Mouse (Mus musculus) spleen, embryonic (tissue): Measurements from ENCODE around the gene Gm17542.
"Not testable (repeated sequence)": the region's sequence is repeated elsewhere in the genome, so short reads cannot be mapped to it uniquely, and the experiment has no call there.

Source experiments
- CTCF ChIA-PET: fragments of 350-600 bp; sonication (Branson Sonifier 250); formaldehyde crosslinking; loops from one replicate; lab custom pipeline; 2022; lab: Charles Lee

Gm17542 gene

DNA sequence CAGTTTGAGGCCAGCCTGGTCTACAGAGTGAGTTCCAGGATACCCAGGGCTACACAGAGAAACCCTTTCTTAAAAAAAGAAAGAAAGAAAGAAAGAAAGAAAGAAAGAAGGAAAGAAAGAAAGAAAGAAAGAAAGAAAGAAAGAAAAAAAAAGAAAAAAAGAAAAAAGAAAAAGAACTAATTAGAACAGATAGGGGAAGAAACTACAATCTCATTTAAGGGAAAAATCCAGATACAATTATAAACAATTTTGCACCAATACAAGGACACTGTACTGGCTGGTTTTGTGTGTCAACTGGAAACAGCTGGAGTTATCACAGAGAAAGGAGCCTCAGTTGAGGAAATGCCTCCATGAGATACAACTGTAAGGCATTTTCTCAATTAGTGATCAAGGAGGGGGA, at the start of gene Gm17542:
Gene Gm17542 (minus strand): TSS at position 101 of the 400 bp plus-strand sequence.
- CTCF ChIA-PET = not testable (repeated sequence)

DNA sequence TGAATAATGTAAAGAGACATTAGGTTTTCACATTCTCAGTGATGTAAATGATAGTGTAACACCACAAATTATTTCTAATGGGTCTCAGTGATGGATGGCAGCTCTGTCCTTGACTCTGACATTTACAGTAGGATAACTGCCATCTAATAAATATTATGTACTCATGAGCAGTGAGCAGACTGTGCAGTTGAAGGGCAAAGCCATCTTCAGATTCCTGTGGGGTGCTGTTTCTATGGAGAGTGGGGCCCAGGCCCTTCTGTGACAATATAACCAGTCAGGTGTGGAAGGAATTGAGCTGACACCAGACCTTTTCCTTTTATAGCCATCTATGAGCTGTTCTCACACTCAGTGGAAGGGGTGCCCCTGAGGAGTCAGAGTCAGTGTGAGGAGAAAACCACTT, 21.8 kb upstream of the Gm17542 start:
- CTCF ChIA-PET = no interaction called here

DNA sequence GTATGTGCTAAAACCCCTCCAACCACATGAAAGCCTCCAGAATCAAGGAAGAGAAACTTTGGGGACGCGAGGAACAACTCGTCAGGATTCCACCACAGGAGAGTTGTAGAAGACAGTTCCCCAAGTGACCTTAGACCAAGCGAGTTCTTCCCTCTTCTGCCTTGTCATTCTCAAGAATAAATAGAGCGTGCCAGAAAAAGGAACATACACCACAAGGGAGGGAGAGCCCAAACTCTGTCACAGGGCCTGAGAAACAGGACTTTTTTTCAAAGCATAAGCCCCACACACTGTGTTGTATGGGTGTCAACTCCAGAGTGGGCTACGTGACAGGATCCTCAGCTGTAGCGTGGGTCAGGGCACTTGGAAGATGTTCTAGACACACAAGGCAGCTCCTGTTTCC, 20.1 kb upstream of the Gm17542 start:
- CTCF ChIA-PET = interaction anchor here (0.6 kb wide), 1 partner anchor 95 kb away, joined by 3 read pairs; no protein-coding TSS in a partner anchor

DNA sequence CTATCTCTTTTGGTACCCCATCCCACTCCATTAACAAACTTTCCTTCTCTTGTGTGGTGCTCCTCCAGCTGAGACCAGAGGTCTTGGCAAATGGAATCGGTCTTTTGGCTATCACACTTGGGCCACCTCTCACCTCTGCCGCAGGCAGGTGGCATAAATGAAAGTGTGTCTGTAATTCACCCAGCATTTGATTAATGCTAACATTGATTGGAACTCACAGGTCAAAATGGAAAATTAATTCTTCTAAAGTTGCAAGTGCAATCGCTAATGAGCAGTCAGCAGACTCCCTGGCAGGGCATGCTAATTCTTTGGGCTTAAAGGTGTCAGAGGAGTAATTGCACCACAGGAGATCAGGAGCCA, 3.2 kb downstream of the Gm17542 start:
- CTCF ChIA-PET = no interaction called here

DNA sequence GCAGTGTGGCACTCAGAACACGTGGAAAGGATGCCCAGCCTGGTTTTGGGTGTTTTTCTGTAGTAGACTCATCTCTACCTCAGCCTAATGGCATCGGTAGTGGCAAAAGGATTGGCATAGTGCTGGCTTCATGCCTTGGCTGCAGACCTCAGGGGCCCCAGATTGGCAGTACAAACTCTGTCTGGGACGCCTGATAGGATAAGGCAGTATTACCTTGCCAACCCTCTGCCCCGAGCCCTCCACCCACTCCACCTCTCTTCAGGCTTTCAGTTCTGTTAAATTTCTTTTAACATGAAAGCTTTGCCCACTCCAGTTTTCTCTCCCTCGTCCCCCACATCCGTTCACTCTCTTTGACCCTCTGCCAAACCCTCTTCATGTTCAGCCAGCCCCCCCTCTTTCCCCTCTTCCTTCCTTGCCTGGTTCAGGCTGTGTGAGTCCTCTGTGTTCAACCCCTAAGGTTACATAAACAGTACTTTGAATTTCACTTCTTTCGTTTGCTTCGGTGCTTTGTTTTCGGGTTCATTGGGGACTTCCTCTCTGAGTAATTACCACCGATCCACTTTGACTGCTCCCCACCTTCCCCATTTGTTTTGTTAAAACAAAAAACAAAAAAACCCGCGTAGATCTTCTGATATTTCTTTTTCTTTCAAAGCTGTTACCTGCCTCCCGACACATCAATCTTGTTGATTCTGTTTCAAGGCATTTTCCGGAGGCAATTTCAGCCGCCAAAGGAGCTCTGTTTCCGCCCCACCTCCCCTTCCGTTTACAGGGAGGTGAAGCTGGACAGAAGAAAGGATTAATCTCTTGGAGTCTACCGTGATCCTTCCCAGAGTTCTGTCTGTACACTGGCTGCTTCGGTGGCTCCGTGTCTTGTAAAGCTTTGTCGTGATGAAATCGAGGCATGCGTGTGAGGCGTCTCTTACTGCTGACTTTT, 3.9 kb downstream of the Gm17542 start:
- CTCF ChIA-PET = no interaction called here

DNA sequence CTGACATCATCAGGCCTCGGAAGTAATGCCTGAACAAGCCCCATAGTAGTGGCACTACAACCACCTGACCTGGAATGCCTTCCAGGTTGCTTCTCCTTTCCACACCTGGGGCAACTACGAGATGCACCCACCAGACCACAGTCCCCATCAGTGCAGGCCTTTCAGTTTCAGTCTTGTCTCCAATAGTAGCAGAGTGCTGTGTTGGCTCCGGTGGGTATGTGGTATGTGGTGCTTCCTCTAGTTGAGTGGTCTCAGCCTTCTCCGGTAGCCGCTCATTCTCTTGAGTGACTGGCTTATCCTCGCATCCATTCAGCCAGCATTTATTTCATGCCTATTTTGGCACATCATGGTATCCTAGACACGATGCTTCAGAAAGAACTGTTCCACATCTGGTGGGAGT, 4.8 kb downstream of the Gm17542 start:
- CTCF ChIA-PET = no interaction called here

DNA sequence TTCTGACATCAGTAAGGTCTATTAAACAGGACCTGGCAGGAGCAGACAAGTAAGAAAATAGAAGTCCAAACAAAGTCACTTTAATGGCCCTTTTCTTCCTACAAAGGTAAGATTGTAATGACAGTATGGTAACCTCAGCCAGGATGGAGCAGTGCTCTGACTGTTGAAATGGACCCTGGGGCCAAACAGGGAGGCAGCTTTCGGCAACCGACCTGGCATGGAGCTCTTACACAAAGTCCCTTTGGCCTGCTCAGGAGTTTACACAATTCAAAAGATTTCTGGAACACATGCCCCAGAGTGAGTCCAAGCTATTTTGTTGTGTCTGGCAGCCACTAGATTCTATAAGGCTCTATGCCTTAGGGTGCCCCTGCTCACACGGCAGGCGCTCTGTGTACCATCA, 9.0 kb downstream of the Gm17542 start:
- CTCF ChIA-PET = no interaction called here

DNA sequence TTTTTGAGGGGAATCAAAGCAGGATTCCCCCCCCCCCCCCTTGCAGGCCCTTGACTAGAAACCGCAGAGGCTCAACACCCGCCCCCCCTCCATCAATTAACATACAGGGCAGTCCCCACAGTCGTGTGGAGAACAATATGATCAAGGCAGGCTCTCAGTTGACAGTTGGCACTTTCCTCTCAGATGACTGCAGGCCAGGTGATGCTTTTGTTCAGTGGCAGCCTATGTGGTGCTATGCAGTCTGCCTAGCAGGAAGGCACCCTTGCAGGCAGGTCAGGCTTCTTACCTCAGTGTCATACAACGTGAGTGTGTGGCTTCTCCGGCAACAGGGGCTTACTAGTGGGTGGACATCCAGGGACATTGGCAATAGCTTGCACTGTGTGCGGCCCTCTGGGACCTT, 17.4 kb downstream of the Gm17542 start:
- CTCF ChIA-PET = no interaction called here

DNA sequence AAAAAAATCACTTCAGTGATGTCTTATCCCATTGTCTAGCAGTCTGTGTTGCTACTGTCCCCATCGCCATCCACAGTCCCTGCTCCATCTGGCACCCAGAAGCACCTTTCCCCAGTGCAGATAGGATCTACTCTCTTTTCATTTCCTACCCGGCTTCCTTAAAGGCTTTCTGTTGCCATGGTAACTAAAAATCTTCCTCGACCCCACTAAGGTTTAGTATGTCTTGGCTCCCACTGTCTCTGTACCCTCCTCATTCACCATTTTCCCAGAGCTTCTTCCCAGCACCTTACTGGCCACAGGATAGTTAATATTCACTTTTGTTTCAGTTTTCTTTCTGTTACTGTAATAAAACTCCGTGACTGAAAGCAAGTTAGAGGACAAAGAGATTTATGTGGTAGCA, 17.9 kb downstream of the Gm17542 start:
- CTCF ChIA-PET = no interaction called here

DNA sequence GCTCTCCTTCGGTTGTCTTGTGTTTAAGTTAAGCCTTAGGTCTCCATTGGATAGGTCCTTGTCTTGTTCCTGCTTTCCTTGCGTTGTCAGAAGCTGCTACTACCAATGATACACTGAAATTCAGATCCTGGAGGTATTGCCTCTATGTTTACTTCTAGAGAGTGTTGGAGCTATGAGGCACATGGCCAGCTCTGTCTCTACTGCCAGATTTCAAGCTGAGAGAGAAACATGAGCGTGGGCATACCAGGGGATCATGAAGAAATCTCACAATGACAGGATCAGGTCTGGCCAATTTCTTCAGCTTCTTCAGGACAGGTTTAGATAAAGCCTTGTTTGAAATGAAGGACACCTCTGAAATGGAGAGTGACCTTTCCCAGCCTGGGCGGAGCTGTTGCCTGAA, 19.1 kb downstream of the Gm17542 start:
- CTCF ChIA-PET = no interaction called here

DNA sequence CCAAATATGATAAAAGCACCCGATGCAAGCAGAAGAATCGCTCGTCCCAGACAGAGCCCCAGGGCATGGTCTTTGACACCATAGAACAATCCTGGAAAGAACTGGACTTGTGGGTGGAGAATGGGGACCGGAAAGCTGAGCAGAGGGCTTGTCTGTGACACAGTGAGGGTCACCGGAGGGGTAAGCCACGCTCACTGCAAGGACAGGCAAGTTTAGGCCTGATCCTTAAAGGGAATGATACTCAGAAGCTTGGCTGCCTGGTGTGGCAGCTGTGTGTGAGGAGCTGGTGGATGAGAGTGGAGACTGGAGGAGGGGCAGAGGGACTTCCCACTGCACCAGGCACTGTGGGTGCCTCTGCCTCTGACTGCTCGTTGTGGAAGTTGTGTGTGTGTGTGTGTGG, 27.0 kb downstream of the Gm17542 start:
- CTCF ChIA-PET = no interaction called here

DNA sequence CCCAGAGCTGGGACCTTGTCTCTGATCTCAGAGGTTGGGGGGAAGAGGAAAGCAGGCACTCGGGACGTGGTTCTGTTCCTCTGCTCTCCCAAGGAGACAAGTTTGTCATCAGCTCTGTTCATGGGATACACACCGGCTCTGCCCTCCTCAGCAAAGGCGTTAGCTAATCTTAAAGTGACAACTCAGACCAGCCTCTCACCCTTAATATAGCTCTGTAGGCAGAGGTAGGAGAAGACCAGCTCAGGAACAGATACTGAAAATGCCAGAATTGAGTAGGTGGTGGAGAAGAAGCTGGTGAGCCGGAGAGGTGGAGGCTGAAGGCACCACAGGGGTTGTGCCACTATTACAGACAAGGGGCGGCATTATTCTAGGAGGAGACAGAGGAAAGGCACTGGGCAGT, 38.7 kb downstream of the Gm17542 start:
- CTCF ChIA-PET = no interaction called here

DNA sequence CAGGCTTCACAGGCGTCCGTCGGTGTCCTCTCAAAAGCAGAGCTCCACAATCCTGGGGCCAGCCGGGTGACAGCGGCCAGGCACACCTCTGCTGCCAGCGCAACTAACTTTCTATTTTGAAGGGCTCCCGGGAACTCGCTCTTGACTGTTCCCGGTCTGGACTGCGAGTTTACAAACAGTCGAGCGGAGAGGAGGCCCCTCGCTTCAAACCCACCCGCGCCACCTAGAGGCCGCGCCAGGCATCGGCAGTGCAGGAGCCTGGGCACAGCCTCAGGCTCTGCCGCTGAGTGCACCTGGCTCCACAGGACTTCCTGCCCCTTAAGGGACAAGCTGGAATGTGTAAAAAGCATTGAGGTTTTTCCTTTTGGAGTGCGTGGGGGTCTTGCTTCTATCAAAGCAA, 42.5 kb downstream of the Gm17542 start, which contains the start of gene Edar:
Gene Edar (minus strand): TSS at position 122 of the 400 bp plus-strand sequence.
- CTCF ChIA-PET = no interaction called here

DNA sequence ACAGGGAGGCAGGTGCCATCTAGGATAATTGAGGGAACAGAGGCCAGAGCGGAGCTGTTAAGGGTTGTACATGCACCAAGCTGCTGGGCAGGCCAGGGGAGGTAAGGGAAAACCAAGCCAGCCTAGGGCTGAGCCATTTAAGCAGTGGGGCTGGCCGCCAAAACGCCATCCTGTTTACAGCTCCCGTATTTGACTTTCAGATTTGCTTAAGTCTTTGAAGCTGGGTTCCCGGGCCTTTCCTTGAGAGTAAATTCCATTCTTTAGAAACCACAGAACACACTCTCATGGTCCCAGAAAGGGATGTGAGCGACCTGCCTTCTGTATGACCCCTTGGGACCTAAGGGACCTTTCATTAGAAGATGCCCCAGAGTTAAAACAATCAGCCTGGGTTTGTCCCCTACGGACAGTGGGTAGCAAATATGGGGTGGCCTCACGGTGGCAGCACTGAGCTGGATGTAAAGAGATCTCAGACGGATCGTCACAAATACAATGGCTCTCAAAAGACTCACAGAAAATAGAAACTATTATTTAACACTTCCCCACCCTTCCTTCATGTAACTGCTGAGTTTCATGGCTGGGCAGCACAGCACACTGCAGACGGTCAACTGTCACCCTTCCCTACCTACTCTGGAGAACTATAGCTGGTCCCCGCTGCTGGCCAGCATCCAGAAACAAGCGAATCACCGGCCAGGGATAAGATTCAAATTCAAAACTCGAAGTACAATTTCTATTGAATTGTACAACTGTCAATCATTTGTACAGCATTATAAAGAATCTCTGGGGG, 44.5 kb downstream of the Gm17542 start:
- CTCF ChIA-PET = interaction anchor here (0.6 kb wide), 1 partner anchor 1381 kb away, joined by 5 read pairs; no protein-coding TSS in a partner anchor

DNA sequence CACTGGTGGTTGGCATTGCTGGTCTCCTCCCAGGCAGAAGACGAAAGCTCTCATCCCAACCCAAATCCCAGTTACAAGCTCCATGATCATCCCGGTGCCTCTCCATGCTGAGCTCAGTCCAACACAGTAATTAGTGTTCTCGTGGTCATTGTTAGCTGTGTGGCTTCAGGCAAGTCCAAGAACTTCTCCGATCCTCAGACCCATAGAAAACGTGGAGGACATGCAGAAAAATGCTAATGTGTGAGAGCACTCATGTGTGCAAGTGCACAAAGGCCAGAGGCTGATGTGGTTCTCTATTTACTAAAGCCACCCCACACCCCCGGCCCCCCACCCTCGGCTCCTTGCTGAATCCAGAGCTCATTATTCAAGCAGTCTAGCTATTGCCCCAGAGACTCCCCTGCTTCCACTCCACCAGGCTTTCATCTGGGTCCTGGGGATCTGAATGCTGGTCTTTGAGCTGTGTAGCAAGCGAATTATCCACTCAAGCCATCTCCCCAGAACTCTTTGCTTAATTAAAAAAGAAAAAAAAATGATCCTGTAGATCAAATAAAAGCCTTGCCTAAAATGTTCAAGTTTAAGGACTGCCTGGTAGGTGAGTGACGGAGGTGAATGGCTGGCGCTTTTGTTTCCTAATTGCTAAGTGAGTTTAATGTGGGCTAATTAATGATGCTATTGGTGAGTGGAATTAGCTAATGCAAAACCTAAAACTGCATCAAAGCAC, 45.3 kb downstream of the Gm17542 start:
- CTCF ChIA-PET = interaction anchor here (0.6 kb wide), 1 partner anchor 1381 kb away, joined by 5 read pairs; no protein-coding TSS in a partner anchor

DNA sequence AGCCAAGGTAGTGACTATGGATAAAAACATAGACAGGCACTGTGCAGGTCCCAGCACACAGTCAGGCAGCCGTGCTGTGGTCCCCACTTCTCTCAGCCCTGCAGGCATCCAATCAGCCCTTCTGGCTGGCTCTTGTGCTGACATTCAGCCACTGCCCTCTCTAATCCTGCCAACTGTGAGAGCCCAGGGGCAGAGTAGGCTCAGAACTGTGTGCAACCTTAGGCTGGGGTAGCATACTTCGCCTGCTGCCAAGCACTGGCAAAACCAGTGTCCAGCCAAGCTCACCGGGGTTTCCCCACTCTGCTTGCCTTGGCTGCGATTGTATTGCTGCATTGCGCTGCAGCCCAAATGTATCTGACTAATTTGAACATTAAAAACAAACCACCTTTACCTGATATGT, 54.1 kb downstream of the Gm17542 start:
- CTCF ChIA-PET = no interaction called here
